Mouse (Mus musculus): ENCODE data around the gene Stard3. TPM values are rescaled to one million over a fixed set of nuclear protein-coding genes. Genes with fewer than 3 reads are reported as not detected.

Stard3 gene
- total and polyA plus RNA-seq, 2 experiments from 2014 or later, result 23.8 to 56.1 TPM

- H3K27ac ChIP-seq (ENCODE audit: low read depth, low read length), result no peak overlapping the region
- H3K9ac ChIP-seq (replicated peaks; ENCODE audit: low read length, poor library complexity, severe bottlenecking), result no peak overlapping the region
- H3K27me3 ChIP-seq (ENCODE audit: insufficient read depth, low read length), result peaks cover 11% of the 10 kb centered on the region
- no peaks in the 10 kb centered on the region for H3K36me3 ChIP-seq (ENCODE audit: insufficient read depth, low read length)
- no peak overlapping the region for H3K4me2 ChIP-seq (ENCODE audit: low read depth, low read length, poor library complexity, severe bottlenecking)
- WGBS, result 76% methylated on average over 1 of the region's 1 CpGs
- no peaks in the 10 kb centered on the region for H3K9me3 ChIP-seq (ENCODE audit: low read length)
- no peak for DNase-seq (ENCODE audit: low spot score)
- no peak for ATAC-seq (ENCODE audit: low FRiP score)
- peaks cover 6% of the 10 kb centered on the region; the same call in 1 of the 2 replicates for H3K4me1 ChIP-seq (ENCODE audit: insufficient read depth, low read length)
- TF ChIP-seq CTCF (IDR thresholded peaks at IDR 0.05), result no peak
- no peak overlapping the region for H3K4me3 ChIP-seq (ENCODE audit: low read depth, low read length)
These were observed 58.9 kb downstream of the Stard3 start for GRCm38 (mm10) chr11:98417074-98417473.

- TF ChIP-seq CTCF (IDR thresholded peaks at IDR 0.05), result no peak
- H3K4me1 ChIP-seq (ENCODE audit: insufficient read depth, low read length), result no peaks in the 10 kb centered on the region
- DNase-seq (ENCODE audit: low spot score) (no peak), ATAC-seq (ENCODE audit: low FRiP score) (no peak)
- no peak overlapping the region for H3K27ac ChIP-seq (ENCODE audit: low read depth, low read length)
- no peaks in the 10 kb centered on the region for H3K27me3 ChIP-seq (ENCODE audit: insufficient read depth, low read length)
- H3K4me3 ChIP-seq (ENCODE audit: low read depth, low read length), result no peak overlapping the region
- H3K9ac ChIP-seq (replicated peaks; ENCODE audit: low read length, poor library complexity, severe bottlenecking), result no peak overlapping the region
- no peak overlapping the region for H3K4me2 ChIP-seq (ENCODE audit: low read depth, low read length, poor library complexity, severe bottlenecking)
- no peaks in the 10 kb centered on the region for H3K9me3 ChIP-seq (ENCODE audit: low read length)
- WGBS, result 53% methylated on average over 6 of the region's 6 CpGs
- no peaks in the 10 kb centered on the region for H3K36me3 ChIP-seq (ENCODE audit: insufficient read depth, low read length)
These were observed 60.1 kb downstream of the Stard3 start for GRCm38 (mm10) chr11:98418273-98418672.

GRCm38 (mm10) chr11:98418939-98419547 lies 60.9 kb downstream of the Stard3 start:
- H3K4me3 ChIP-seq (ENCODE audit: low read depth, low read length), result no peak overlapping the region
- TF ChIP-seq CTCF (IDR thresholded peaks at IDR 0.05), result no peak
- H3K4me2 ChIP-seq (ENCODE audit: low read depth, low read length, poor library complexity, severe bottlenecking), result no peak overlapping the region
- no peaks in the 10 kb centered on the region for H3K36me3 ChIP-seq (ENCODE audit: insufficient read depth, low read length)
- no peaks in the 10 kb centered on the region for H3K4me1 ChIP-seq (ENCODE audit: insufficient read depth, low read length)
- DNase-seq (ENCODE audit: low spot score), result no peak
- no peaks in the 10 kb centered on the region for H3K27me3 ChIP-seq (ENCODE audit: insufficient read depth, low read length)
- H3K27ac ChIP-seq (ENCODE audit: low read depth, low read length), result no peak overlapping the region
- no peak overlapping the region for H3K9ac ChIP-seq (replicated peaks; ENCODE audit: low read length, poor library complexity, severe bottlenecking)
- no peaks in the 10 kb centered on the region for H3K9me3 ChIP-seq (ENCODE audit: low read length)
- ATAC-seq (ENCODE audit: low FRiP score), result no peak
- WGBS, result 84% methylated on average over 10 of the region's 10 CpGs

- H3K27ac ChIP-seq (ENCODE audit: low read depth, low read length), result no peak overlapping the region
- no peaks in the 10 kb centered on the region for H3K27me3 ChIP-seq (ENCODE audit: insufficient read depth, low read length)
- H3K4me2 ChIP-seq (ENCODE audit: low read depth, low read length, poor library complexity, severe bottlenecking), result no peak overlapping the region
- H3K9ac ChIP-seq (replicated peaks; ENCODE audit: low read length, poor library complexity, severe bottlenecking), result no peak overlapping the region
- no peaks in the 10 kb centered on the region for H3K9me3 ChIP-seq (ENCODE audit: low read length)
- TF ChIP-seq CTCF (IDR thresholded peaks at IDR 0.05), result no peak
- no peak for ATAC-seq (ENCODE audit: low FRiP score)
- H3K36me3 ChIP-seq (ENCODE audit: insufficient read depth, low read length), result no peaks in the 10 kb centered on the region
- DNase-seq (ENCODE audit: low spot score), result no peak
- WGBS, result 95% methylated on average over 7 of the region's 7 CpGs
- H3K4me3 ChIP-seq (ENCODE audit: low read depth, low read length), result no peak overlapping the region
- no peaks in the 10 kb centered on the region for H3K4me1 ChIP-seq (ENCODE audit: insufficient read depth, low read length)
These were observed 68.4 kb downstream of the Stard3 start for GRCm38 (mm10) chr11:98426592-98426991.

- Histone ChIP-seq H3K4me1 (ENCODE audit: insufficient read depth, low read length) (no peaks in the 10 kb centered on the region), H3K9ac (replicated peaks; ENCODE audit: low read length, poor library complexity, severe bottlenecking) (no peak overlapping the region), H3K27me3 (ENCODE audit: insufficient read depth, low read length) (no peaks in the 10 kb centered on the region), H3K4me2 (ENCODE audit: low read depth, low read length, poor library complexity, severe bottlenecking) (no peak overlapping the region), H3K9me3 (ENCODE audit: low read length) (no peaks in the 10 kb centered on the region), H3K4me3 (ENCODE audit: low read depth, low read length) (no peak overlapping the region), H3K27ac (ENCODE audit: low read depth, low read length) (no peak overlapping the region), H3K36me3 (ENCODE audit: insufficient read depth, low read length) (no peaks in the 10 kb centered on the region)
- no peak for DNase-seq (ENCODE audit: low spot score)
- WGBS, result 80% methylated on average over 5 of the region's 5 CpGs
- no peak for ATAC-seq (ENCODE audit: low FRiP score)
- no peak for TF ChIP-seq CTCF (IDR thresholded peaks at IDR 0.05)
These were observed 70.3 kb downstream of the Stard3 start for GRCm38 (mm10) chr11:98428436-98428835.

Other genes with a start within 250 kb of the Stard3 start
- 24.0 and 25.7 TPM in 2 replicates for gene Fbxl20, start 208.0 kb upstream of the Stard3 start, total RNA-seq (2014; rRNA removed)
- 12.4 and 16.3 TPM in 2 replicates for gene Fbxl20, start 208.0 kb upstream of the Stard3 start, polyA plus RNA-seq (2015; fragmentation: Nextera tagmentation; extraction: Ambion mirVana)
- gene Med1, start 165.1 kb upstream of the Stard3 start, total RNA-seq (2014; rRNA removed), result 36.2 and 40.6 TPM in 2 replicates
- gene Med1, start 165.1 kb upstream of the Stard3 start, polyA plus RNA-seq (2015; fragmentation: Nextera tagmentation; extraction: Ambion mirVana), result 46.0 and 49.9 TPM in 2 replicates
- gene Cdk12, start 155.3 kb upstream of the Stard3 start, total RNA-seq (2014; rRNA removed), result 25.8 and 35.2 TPM in 2 replicates
- gene Cdk12, start 155.3 kb upstream of the Stard3 start, polyA plus RNA-seq (2015; fragmentation: Nextera tagmentation; extraction: Ambion mirVana), result 3.7 and 5.7 TPM in 2 replicates
- gene Neurod2, start 28.7 kb upstream of the Stard3 start, total RNA-seq (2014; rRNA removed), result 11.6 and 24.4 TPM in 2 replicates
- gene Neurod2, start 28.7 kb upstream of the Stard3 start, polyA plus RNA-seq (2015; fragmentation: Nextera tagmentation; extraction: Ambion mirVana), result 2.1 and 3.3 TPM in 2 replicates
- gene Ppp1r1b, start 10.0 kb upstream of the Stard3 start, total RNA-seq (2014; rRNA removed), result 1.8 and 5.0 TPM in 2 replicates
- 4.2 and 5.3 TPM in 2 replicates for gene Ppp1r1b, start 10.0 kb upstream of the Stard3 start, polyA plus RNA-seq (2015; fragmentation: Nextera tagmentation; extraction: Ambion mirVana)
- gene Tcap, start 25.4 kb downstream of the Stard3 start, total RNA-seq (2014; rRNA removed), result not detected in 2 replicates
- not detected in 2 replicates for gene Tcap, start 25.4 kb downstream of the Stard3 start, polyA plus RNA-seq (2015; fragmentation: Nextera tagmentation; extraction: Ambion mirVana)
- 1.1 and 4.3 TPM in 2 replicates for gene Pnmt, start 28.1 kb downstream of the Stard3 start, total RNA-seq (2014; rRNA removed)
- gene Pnmt, start 28.1 kb downstream of the Stard3 start, polyA plus RNA-seq (2015; fragmentation: Nextera tagmentation; extraction: Ambion mirVana), result 3.4 and 3.9 TPM in 2 replicates
- gene Pgap3, start 42.1 kb downstream of the Stard3 start, total RNA-seq (2014; rRNA removed), result 10.1 and 10.9 TPM in 2 replicates
- gene Pgap3, start 42.1 kb downstream of the Stard3 start, polyA plus RNA-seq (2015; fragmentation: Nextera tagmentation; extraction: Ambion mirVana), result 7.0 and 7.7 TPM in 2 replicates
- 8.1 and 9.4 TPM in 2 replicates for gene Erbb2, start 54.1 kb downstream of the Stard3 start, total RNA-seq (2014; rRNA removed)
- gene Erbb2, start 54.1 kb downstream of the Stard3 start, polyA plus RNA-seq (2015; fragmentation: Nextera tagmentation; extraction: Ambion mirVana), result 3.9 and 4.5 TPM in 2 replicates
- gene Mien1, start 80.6 kb downstream of the Stard3 start, total RNA-seq (2014; rRNA removed), result 68.3 and 79.2 TPM in 2 replicates
- 243 and 246 TPM in 2 replicates for gene Mien1, start 80.6 kb downstream of the Stard3 start, polyA plus RNA-seq (2015; fragmentation: Nextera tagmentation; extraction: Ambion mirVana)
- 0.71 and 0.82 TPM in 2 replicates for gene Grb7, start 88.0 kb downstream of the Stard3 start, total RNA-seq (2014; rRNA removed)
- 1.00 and 1.3 TPM in 2 replicates for gene Grb7, start 88.0 kb downstream of the Stard3 start, polyA plus RNA-seq (2015; fragmentation: Nextera tagmentation; extraction: Ambion mirVana)
- 0.05 TPM in 1 of 2 replicates, not detected in the other for gene Ikzf3, start 187.7 kb downstream of the Stard3 start, total RNA-seq (2014; rRNA removed)
- gene Ikzf3, start 187.7 kb downstream of the Stard3 start, polyA plus RNA-seq (2015; fragmentation: Nextera tagmentation; extraction: Ambion mirVana), result 0.16 TPM in 1 of 2 replicates, not detected in the other
- gene Zpbp2, start 192.7 kb downstream of the Stard3 start, total RNA-seq (2014; rRNA removed), result 0.24 TPM in 1 of 2 replicates, not detected in the other
- gene Zpbp2, start 192.7 kb downstream of the Stard3 start, polyA plus RNA-seq (2015; fragmentation: Nextera tagmentation; extraction: Ambion mirVana), result 0.36 and 0.39 TPM in 2 replicates
- 104 and 115 TPM in 2 replicates for gene Ormdl3, start 229.0 kb downstream of the Stard3 start, total RNA-seq (2014; rRNA removed)
- 108 and 111 TPM in 2 replicates for gene Ormdl3, start 229.0 kb downstream of the Stard3 start, polyA plus RNA-seq (2015; fragmentation: Nextera tagmentation; extraction: Ambion mirVana)
- not detected in 2 replicates for gene Lrrc3c, start 239.9 kb downstream of the Stard3 start, total RNA-seq (2014; rRNA removed)
- gene Lrrc3c, start 239.9 kb downstream of the Stard3 start, polyA plus RNA-seq (2015; fragmentation: Nextera tagmentation; extraction: Ambion mirVana), result not detected in 2 replicates

All from midbrain, postnatal 0 days (tissue).